Mouse (Mus musculus): ENCODE measurements at regions not wholly inside any gene's neighbourhood (a gene's known extent, or its start where the extent isn't known, plus 50 kb on each side); places are given as distances from the start of the nearest gene placed in this dataset.

GRCm38 (mm10) chr12:110026033-110026750 lies 252.7 kb upstream of the Dio3 start:
- DNase-seq (ENCODE audit: extremely low spot score, low spot score): no peak

DNA sequence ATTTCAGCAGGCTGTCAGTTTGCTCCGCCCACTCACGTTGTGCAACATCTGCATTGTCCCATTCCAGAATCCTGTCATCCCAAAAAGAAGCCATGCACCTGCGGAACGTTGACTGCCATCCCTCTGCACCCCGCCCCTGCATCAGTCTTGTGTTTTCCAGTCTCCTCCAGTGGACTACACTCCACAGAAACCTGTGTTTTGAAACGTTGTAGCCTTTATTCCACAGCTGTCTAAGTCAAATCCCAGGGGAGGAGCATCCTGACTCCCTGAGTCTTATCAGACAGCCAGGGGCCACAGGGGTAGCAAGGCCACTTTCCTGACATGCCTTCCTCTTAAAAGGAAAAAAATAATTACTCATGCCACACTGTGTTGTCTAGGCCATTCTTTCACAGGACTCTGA lies 251.5 kb upstream of the Dio3 start:
- no peak for DNase-seq (ENCODE audit: extremely low spot score, low spot score)

DNA sequence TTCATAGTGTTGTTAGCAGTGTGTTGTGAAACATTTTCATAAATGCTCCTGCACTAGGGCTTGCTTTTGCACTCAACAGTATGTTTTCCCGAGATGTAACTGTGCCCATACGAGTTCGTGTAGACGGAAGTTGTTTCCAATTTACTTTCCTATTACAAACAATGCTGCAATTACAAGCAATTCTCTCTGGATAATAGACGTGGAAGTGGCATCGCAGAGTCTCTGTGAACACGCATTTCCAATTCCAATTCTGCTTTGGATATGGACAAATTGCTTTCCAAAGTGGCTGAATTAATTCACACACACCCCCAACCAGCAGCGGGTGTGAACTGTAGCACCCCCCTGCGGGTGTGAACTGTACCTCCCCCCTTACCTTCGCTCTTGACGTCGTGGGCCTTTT lies 250.9 kb upstream of the Dio3 start:
- no peak for DNase-seq (ENCODE audit: extremely low spot score, low spot score)

DNA sequence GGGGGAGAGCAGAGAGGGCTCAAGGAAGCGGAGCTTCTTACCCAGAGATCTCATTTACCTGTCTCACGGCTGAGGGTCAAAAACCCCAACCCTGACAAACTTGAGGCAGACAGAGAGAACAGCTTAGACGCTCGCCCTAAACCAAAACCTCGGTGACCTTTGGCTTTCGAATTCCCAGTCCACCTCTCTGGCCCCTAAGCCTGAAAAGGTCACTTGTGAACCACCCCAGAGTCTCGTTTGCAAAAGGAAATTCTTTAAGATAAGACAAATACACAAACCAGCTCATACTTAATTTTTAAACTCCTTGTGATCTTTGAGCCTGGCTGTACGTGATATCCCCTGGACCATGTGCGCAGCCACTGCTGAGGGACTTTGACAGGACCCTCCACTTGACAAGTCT lies 250.2 kb upstream of the Dio3 start:
- DNase-seq (ENCODE audit: extremely low spot score, low spot score): no peak

GRCm38 (mm10) chr12:110031326-110031725 lies 247.5 kb upstream of the Dio3 start:
- DNase-seq (ENCODE audit: extremely low spot score, low spot score): peak; percentile 47

- DNase-seq (ENCODE audit: extremely low spot score, low spot score): no peak
Measured at GRCm38 (mm10) chr12:110035171-110035570, 243.7 kb upstream of the Dio3 start.

DNA sequence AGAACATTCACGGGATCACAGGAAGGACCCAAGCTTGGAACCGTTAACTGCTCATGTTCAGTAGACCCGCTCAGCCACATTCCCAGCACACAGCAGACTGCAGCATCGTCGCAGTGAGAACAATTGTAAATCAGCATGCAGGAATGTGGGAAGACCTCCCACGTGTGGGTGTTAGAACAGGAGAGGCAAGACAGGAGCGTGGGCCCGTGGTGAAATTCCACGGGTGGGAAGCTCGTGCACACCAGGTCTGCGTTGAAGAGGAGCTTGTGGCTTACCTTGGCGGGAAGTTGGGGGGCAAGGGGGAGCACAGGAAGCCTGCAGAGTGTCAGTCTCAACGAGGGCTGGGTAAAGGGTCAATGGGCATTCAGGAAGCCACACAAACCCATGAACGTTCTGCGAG lies 238.2 kb upstream of the Dio3 start:
- DNase-seq (ENCODE audit: extremely low spot score, low spot score): no peak

DNA sequence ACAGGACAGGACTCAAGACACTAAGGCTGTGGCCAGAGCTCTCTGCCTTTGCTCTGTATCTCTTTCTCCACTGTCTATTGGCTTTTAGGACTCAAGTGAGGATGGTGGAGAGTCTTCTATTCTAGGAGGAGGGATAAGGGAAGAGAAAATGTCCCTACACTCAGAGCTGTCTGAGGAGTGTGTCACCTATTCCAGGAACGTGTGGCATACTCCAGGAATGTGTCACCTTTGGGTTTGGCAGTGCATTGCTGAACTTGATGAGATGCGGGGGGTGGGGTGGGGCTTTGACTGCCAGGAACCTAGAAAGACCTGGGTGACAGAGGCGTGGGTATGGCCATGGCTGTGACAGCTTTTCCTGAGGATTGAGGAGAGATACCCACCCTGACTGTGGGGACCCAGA lies 237.1 kb upstream of the Dio3 start:
- no peak for DNase-seq (ENCODE audit: extremely low spot score, low spot score)

DNA sequence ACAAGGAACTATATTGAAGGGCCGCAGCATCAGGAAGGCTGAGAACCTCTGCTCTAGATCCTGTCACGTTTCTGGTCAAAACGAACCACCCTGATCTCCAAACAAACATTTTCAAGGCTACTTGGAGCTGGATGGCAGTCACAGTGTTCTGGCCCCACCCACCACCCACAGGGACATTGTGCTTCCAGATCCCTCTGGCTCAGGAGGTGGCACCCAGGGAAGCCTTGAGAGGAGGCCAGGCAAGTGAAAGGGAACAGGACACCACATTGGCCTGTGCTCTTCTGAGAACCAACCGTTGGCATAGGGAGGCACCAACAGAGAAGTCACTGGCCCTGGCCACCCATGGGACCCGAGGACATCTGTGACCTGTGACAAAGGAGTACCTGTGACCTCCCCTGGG lies 234.6 kb upstream of the Dio3 start:
- DNase-seq (ENCODE audit: extremely low spot score, low spot score): no peak

DNA sequence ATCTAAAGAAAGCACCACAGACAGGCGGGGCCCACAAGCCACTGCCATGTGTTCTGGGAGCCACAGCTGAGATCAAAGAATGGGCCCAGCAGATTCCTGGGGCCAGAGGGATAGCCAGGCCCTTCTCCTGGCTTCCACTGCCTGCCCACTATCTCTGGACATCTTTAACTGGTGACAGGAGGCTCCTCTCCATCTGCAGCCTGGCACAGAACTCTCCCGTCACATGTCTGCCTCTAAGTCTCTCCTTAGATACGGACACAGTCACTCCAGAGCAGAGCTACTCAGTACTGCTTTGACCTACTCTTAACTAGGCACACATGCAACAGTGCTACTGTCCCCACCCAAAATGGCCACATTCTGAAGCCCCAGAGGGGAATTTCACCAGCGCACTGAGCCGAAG lies 234.1 kb upstream of the Dio3 start:
- no peak for DNase-seq (ENCODE audit: extremely low spot score, low spot score)

DNA sequence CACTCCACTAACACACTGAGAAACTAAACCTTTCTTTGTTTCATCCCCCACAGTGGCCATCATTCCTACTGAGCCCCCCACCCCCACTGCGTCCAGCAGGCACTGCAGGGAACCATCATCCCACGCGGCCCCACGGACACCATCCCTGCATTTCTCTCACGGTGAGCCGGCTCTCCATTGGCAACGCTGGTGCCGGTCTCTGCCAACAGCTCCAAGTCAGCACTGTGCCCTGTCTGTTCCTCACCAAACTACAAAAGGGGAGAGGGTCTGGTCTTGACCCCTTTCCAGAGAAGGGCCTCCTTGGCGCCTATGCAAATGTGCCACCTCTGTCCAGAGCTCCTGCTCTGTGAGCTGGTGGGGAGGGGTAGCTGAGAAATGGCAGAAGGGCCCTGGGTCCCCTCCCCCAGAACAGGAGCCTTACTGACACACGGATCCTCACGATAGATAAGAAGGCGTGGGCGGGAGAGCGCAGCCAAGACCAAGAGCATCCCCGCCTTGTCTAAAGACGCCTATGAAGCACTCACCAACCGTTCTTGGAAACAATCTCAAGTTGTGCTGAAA lies 233.0 kb upstream of the Dio3 start:
- no peak for DNase-seq (ENCODE audit: extremely low spot score, low spot score)

DNA sequence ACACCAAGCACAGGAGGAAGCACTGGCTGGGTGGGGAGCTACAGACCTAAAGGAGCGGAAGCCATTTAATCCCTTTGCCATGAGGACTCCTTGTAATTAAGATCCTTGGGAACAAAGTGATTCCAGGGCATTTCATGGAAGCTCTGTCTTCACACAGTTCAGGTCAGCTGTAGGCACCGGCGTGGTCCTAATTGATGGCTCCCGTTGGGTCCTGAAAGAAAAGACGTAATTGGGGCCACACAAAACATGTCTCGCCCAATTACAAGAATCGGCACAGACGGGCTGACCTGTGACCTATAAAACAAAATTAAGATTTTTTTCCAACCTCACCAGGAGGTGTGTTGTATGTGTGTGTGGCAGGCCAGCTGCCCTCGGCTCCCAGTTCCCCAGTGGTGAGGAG lies 232.3 kb upstream of the Dio3 start:
- DNase-seq (ENCODE audit: extremely low spot score, low spot score): no peak

GRCm38 (mm10) chr12:110047466-110048250 lies 231.2 kb upstream of the Dio3 start:
- DNase-seq (ENCODE audit: extremely low spot score, low spot score): no peak

- DNase-seq (ENCODE audit: extremely low spot score, low spot score): no peak
Measured at GRCm38 (mm10) chr12:110049154-110049736, 229.6 kb upstream of the Dio3 start.

GRCm38 (mm10) chr12:110059321-110059720 lies 219.5 kb upstream of the Dio3 start:
- no peak for DNase-seq (ENCODE audit: extremely low spot score, low spot score)

DNA sequence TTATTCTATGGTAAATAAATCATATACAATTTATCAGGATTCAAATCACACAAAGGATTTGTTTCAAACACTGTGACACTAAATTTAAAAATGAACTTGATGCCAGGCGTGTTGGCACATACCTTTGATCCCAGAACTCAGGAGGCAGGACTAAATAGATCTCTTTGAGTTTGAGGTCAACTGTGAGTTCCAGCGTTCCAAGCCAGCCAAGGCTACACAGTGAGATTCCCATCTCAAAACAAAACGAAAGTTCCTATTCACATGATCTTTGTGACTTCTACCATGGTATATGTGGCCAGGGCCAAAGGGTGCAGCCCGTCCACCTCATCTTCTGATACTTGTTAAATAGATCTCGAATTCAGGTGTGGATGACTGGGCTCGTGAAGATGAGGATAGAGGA lies 216.9 kb upstream of the Dio3 start:
- DNase-seq (ENCODE audit: extremely low spot score, low spot score): no peak

DNA sequence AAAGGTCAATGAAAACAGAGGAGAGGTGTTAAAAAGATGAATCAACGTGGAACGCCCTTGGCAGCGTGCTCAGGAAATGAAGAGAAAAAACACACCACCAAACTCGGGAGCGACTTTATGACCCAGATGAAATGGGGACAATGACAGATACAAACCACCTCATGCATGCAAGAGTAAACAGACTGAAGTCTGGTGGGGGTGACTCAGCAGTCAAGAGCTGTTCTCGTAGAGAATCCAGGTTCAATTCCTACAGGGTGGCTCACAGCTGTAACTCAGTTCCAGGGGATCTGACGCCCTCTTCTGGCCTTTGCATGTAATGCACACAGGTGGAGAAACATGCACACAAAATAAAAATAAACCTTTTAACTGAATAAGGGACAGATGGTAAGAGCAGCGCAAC lies 215.9 kb upstream of the Dio3 start:
- DNase-seq (ENCODE audit: extremely low spot score, low spot score): no peak

- no peak for DNase-seq (ENCODE audit: extremely low spot score, low spot score)
Measured at GRCm38 (mm10) chr12:110066361-110066885, 212.4 kb upstream of the Dio3 start.

GRCm38 (mm10) chr12:110070506-110070905 lies 208.4 kb upstream of the Dio3 start:
- no peak for DNase-seq (ENCODE audit: extremely low spot score, low spot score)

- DNase-seq (ENCODE audit: extremely low spot score, low spot score): no peak
Measured at GRCm38 (mm10) chr12:110071823-110072222, 207.0 kb upstream of the Dio3 start.

GRCm38 (mm10) chr12:110074921-110075320 lies 203.9 kb upstream of the Dio3 start:
- DNase-seq (ENCODE audit: extremely low spot score, low spot score): no peak
